Comparison of ENCODE assay signal across 17 mouse cellular contexts in genomic region chr11:90844266-90844924, GRCm38 (mm10).
DNase-seq lines count a peak whose midpoint lies in the region; ATAC-seq and TF ChIP-seq lines count a peak whose summit lies in the region.
"Had no signal": no experiment of that assay in that cellular context is flagged by ENCODE, and none has a peak within 500 bp of the region (broad histone marks: within the 10 kb centered on the region; RNA-seq: fewer than 3 reads in every experiment).

No protein-coding gene starts in this region.

- no peak for ATAC-seq in embryonic facial prominence, embryonic 11.5 days (replicated peaks; ENCODE audit: insufficient number of reproducible peaks, low FRiP score, low TSS enrichment, low read depth)
- peak; percentile 71 for ATAC-seq in Patski
- no peak for ATAC-seq in embryonic facial prominence, embryonic 14.5 days (ENCODE audit: low read depth)
- ATAC-seq in liver, embryonic 12.5 days = no peak
- ATAC-seq: intestine, embryonic 16.5 days had no signal

- H3K27me3 ChIP-seq in embryonic facial prominence, embryonic 11.5 days (ENCODE audit: control insufficient read depth, insufficient read depth, low read length) = no peaks in the 10 kb centered on the region
- no peaks in the 10 kb centered on the region for H3K27me3 ChIP-seq in embryonic facial prominence, embryonic 10.5 days (replicated peaks; ENCODE audit: low read depth, poor library complexity, severe bottlenecking)
- H3K27me3 ChIP-seq in Patski = no peaks in the 10 kb centered on the region
- no peaks in the 10 kb centered on the region for H3K27me3 ChIP-seq in embryonic facial prominence, embryonic 14.5 days (replicated peaks; ENCODE audit: control insufficient read depth, insufficient read depth, low read length)
- no peaks in the 10 kb centered on the region for H3K27me3 ChIP-seq in liver, embryonic 12.5 days (replicated peaks)
- H3K27me3 ChIP-seq: CH12.LX; heart, embryonic 15.5 days; hindbrain, embryonic 12.5 days; stomach, embryonic 15.5 days had no signal

- POLR2A ChIA-PET in Patski (lab: Charles Lee) = no interaction called here

- H3K9me3 ChIP-seq in embryonic facial prominence, embryonic 11.5 days (replicated peaks; ENCODE audit: control insufficient read depth, low read length) = no peaks in the 10 kb centered on the region
- H3K9me3 ChIP-seq in embryonic facial prominence, embryonic 10.5 days = 0 out of 2 replicates have a peak, but pooled peaks cover 6% of the 10 kb centered on the region
- H3K9me3 ChIP-seq in embryonic facial prominence, embryonic 14.5 days (ENCODE audit: control insufficient read depth, low read length) = peaks cover 10% of the 10 kb centered on the region
- H3K9me3 ChIP-seq in liver, embryonic 12.5 days (replicated peaks) = no peaks in the 10 kb centered on the region
- H3K9me3 ChIP-seq: heart, embryonic 15.5 days; stomach, embryonic 15.5 days had no signal

- no peak overlapping the region for H3K9ac ChIP-seq in embryonic facial prominence, embryonic 11.5 days (replicated peaks; ENCODE audit: low read length)
- H3K9ac ChIP-seq in embryonic facial prominence, embryonic 14.5 days (ENCODE audit: low read depth, low read length) = no peak overlapping the region
- no peak overlapping the region for H3K9ac ChIP-seq in liver, embryonic 12.5 days
- H3K9ac ChIP-seq: heart, embryonic 15.5 days; hindbrain, embryonic 12.5 days; liver, embryonic 14.5 days; stomach, embryonic 15.5 days had no signal

- in situ Hi-C loops in Patski (cut with MboI; ENCODE audit: low pct_unique_long_range_greater_than_20kb) = no loop called here

- no peaks in the 10 kb centered on the region for H3K36me3 ChIP-seq in embryonic facial prominence, embryonic 11.5 days (replicated peaks; ENCODE audit: control insufficient read depth, insufficient read depth, low read depth, low read length)
- no peaks in the 10 kb centered on the region for H3K36me3 ChIP-seq in embryonic facial prominence, embryonic 10.5 days (replicated peaks)
- H3K36me3 ChIP-seq in embryonic facial prominence, embryonic 14.5 days (ENCODE audit: control insufficient read depth, insufficient read depth, low read length) = no peaks in the 10 kb centered on the region
- H3K36me3 ChIP-seq in liver, embryonic 12.5 days = no peaks in the 10 kb centered on the region
- H3K36me3 ChIP-seq: heart, embryonic 15.5 days; hindbrain, embryonic 12.5 days; midbrain, embryonic 10.5 days; stomach, embryonic 15.5 days had no signal

- DNase-seq in embryonic facial prominence, embryonic 11.5 days (ENCODE audit: low spot score) = peak; percentile 31
- no peak for DNase-seq in embryonic facial prominence, embryonic 10.5 days (ENCODE audit: low spot score)
- DNase-seq in Patski (ENCODE audit: low read depth, low spot score) = peak; percentile 13
- DNase-seq in embryonic facial prominence, embryonic 14.5 days (ENCODE audit: low spot score) = peak; percentile 39
- peak; percentile 10 for DNase-seq in kidney, postnatal 14 days
- DNase-seq in gastrocnemius, adult 18-20 months (ENCODE audit: low spot score) = no peak
- DNase-seq in adrenal gland, postnatal 4 days (ENCODE audit: low spot score in 2 of 2) = no peak
- DNase-seq: adrenal gland, postnatal 14 days; cerebellum, postnatal 36 days had no signal

- no peaks in the 10 kb centered on the region for H3K4me1 ChIP-seq in embryonic facial prominence, embryonic 11.5 days (ENCODE audit: control insufficient read depth, insufficient read depth, low read length)
- H3K4me1 ChIP-seq in embryonic facial prominence, embryonic 10.5 days = no peaks in the 10 kb centered on the region
- no peaks in the 10 kb centered on the region; the same call in 1 of the 2 replicates for H3K4me1 ChIP-seq in embryonic facial prominence, embryonic 14.5 days (ENCODE audit: control insufficient read depth, insufficient read depth, low read length)
- no peaks in the 10 kb centered on the region for H3K4me1 ChIP-seq in liver, embryonic 12.5 days
- H3K4me1 ChIP-seq: hindbrain, embryonic 12.5 days; midbrain, embryonic 10.5 days; stomach, embryonic 15.5 days had no signal

- TF ChIP-seq CTCF in Patski (IDR thresholded peaks at IDR 0.05) = no peak

- CTCF ChIA-PET in Patski (lab: Charles Lee) = no interaction called here

- WGBS in embryonic facial prominence, embryonic 11.5 days = 67% methylated on average over 15 of the region's 15 CpGs
- WGBS in embryonic facial prominence, embryonic 10.5 days = 74% methylated on average over 15 of the region's 15 CpGs
- 39% methylated on average over 15 of the region's 15 CpGs for WGBS in embryonic facial prominence, embryonic 14.5 days
- 71% methylated on average over 15 of the region's 15 CpGs for WGBS in liver, embryonic 12.5 days (ENCODE audit: insufficient replicate concordance)

- H3K4me2 ChIP-seq in embryonic facial prominence, embryonic 11.5 days (ENCODE audit: low read depth, low read length) = no peak overlapping the region
- no peak overlapping the region; the same call in 1 of the 2 replicates for H3K4me2 ChIP-seq in embryonic facial prominence, embryonic 14.5 days (ENCODE audit: low read depth, low read length)
- H3K4me2 ChIP-seq in liver, embryonic 12.5 days = no peak overlapping the region
- H3K4me2 ChIP-seq: heart, embryonic 15.5 days; hindbrain, embryonic 12.5 days; stomach, embryonic 15.5 days had no signal

- no peak overlapping the region for H3K4me3 ChIP-seq in embryonic facial prominence, embryonic 11.5 days (ENCODE audit: low read depth, low read length)
- H3K4me3 ChIP-seq in embryonic facial prominence, embryonic 10.5 days = no peak overlapping the region
- no peak overlapping the region for H3K4me3 ChIP-seq in embryonic facial prominence, embryonic 14.5 days (ENCODE audit: low read depth, low read length)
- H3K4me3 ChIP-seq in liver, embryonic 12.5 days = no peak overlapping the region
- H3K4me3 ChIP-seq: heart, embryonic 15.5 days; hindbrain, embryonic 12.5 days; midbrain, embryonic 10.5 days; stomach, embryonic 15.5 days had no signal

- H3K27ac ChIP-seq in embryonic facial prominence, embryonic 11.5 days (replicated peaks; ENCODE audit: low read depth, low read length) = no peak overlapping the region
- no peak overlapping the region for H3K27ac ChIP-seq in embryonic facial prominence, embryonic 10.5 days (replicated peaks)
- no peak overlapping the region for H3K27ac ChIP-seq in embryonic facial prominence, embryonic 14.5 days (replicated peaks; ENCODE audit: low read depth, low read length)
- no peak overlapping the region for H3K27ac ChIP-seq in liver, embryonic 12.5 days
- H3K27ac ChIP-seq: heart, embryonic 15.5 days; hindbrain, embryonic 12.5 days; liver, embryonic 14.5 days; midbrain, embryonic 10.5 days; stomach, embryonic 15.5 days had no signal

Comparison
In these comparisons a context has a peak if more than half of its experiments do, and no peak if none do; other contexts are left out.
1. DNase-seq: peak in embryonic facial prominence, embryonic 11.5 days (single experiment), Patski (single experiment), embryonic facial prominence, embryonic 14.5 days (single experiment) and kidney, postnatal 14 days (single experiment); none in embryonic facial prominence, embryonic 10.5 days (single experiment), gastrocnemius, adult 18-20 months (single experiment) and adrenal gland, postnatal 4 days (0 of 2).